Mouse (Mus musculus): ENCODE results near the gene Apba3. TPM values are rescaled to one million over a fixed set of nuclear protein-coding genes. Genes with fewer than 3 reads are reported as not detected.

Gene Apba3
- total RNA-seq, 1 experiment from 2014 or later, result 11.5 TPM

GRCm38 (mm10) chr10:81245166-81245565 lies 21.6 kb upstream of the Apba3 start:
- no peak for ATAC-seq (replicated peaks; ENCODE audit: insufficient number of reproducible peaks, low FRiP score, low TSS enrichment, poor library complexity, severe bottlenecking)

- ATAC-seq (replicated peaks; ENCODE audit: insufficient number of reproducible peaks, low FRiP score, low TSS enrichment, poor library complexity, severe bottlenecking), result no peak
Measured at GRCm38 (mm10) chr10:81247804-81248203, 19.0 kb upstream of the Apba3 start.

- no peak for ATAC-seq (replicated peaks; ENCODE audit: insufficient number of reproducible peaks, low FRiP score, low TSS enrichment, poor library complexity, severe bottlenecking)
Measured at GRCm38 (mm10) chr10:81249442-81249841, 17.3 kb upstream of the Apba3 start.

GRCm38 (mm10) chr10:81252424-81253419 lies 14.0 kb upstream of the Apba3 start, which contains the start of gene Matk:
Gene Matk, plus strand, starts transcription at chr10:81252935.
- no peak for ATAC-seq (replicated peaks; ENCODE audit: insufficient number of reproducible peaks, low FRiP score, low TSS enrichment, poor library complexity, severe bottlenecking)

GRCm38 (mm10) chr10:81254886-81255285 lies 11.9 kb upstream of the Apba3 start:
- ATAC-seq (replicated peaks; ENCODE audit: insufficient number of reproducible peaks, low FRiP score, low TSS enrichment, poor library complexity, severe bottlenecking), result no peak

- peak; percentile 29; the same call in 1 of the 2 replicates for ATAC-seq (replicated peaks; ENCODE audit: insufficient number of reproducible peaks, low FRiP score, low TSS enrichment, poor library complexity, severe bottlenecking)
Measured at GRCm38 (mm10) chr10:81257158-81258039, 9.4 kb upstream of the Apba3 start.

- no peak for ATAC-seq (replicated peaks; ENCODE audit: insufficient number of reproducible peaks, low FRiP score, low TSS enrichment, poor library complexity, severe bottlenecking)
Measured at GRCm38 (mm10) chr10:81259225-81259884, 7.4 kb upstream of the Apba3 start.

- no peak for ATAC-seq (replicated peaks; ENCODE audit: insufficient number of reproducible peaks, low FRiP score, low TSS enrichment, poor library complexity, severe bottlenecking)
Measured at GRCm38 (mm10) chr10:81261025-81261424, 5.7 kb upstream of the Apba3 start.

- no peak for ATAC-seq (replicated peaks; ENCODE audit: insufficient number of reproducible peaks, low FRiP score, low TSS enrichment, poor library complexity, severe bottlenecking)
Measured at GRCm38 (mm10) chr10:81265540-81265939, 1.2 kb upstream of the Apba3 start.

GRCm38 (mm10) chr10:81268056-81268455 lies 1.3 kb downstream of the Apba3 start:
- peak; percentile 69 for ATAC-seq (replicated peaks; ENCODE audit: insufficient number of reproducible peaks, low FRiP score, low TSS enrichment, poor library complexity, severe bottlenecking)

- no peak for ATAC-seq (replicated peaks; ENCODE audit: insufficient number of reproducible peaks, low FRiP score, low TSS enrichment, poor library complexity, severe bottlenecking)
Measured at GRCm38 (mm10) chr10:81268643-81269412, 2.1 kb downstream of the Apba3 start.

- no peak for ATAC-seq (replicated peaks; ENCODE audit: insufficient number of reproducible peaks, low FRiP score, low TSS enrichment, poor library complexity, severe bottlenecking)
Measured at GRCm38 (mm10) chr10:81272356-81272755, 5.6 kb downstream of the Apba3 start.

GRCm38 (mm10) chr10:81273842-81274241 lies 7.1 kb downstream of the Apba3 start:
- ATAC-seq (replicated peaks; ENCODE audit: insufficient number of reproducible peaks, low FRiP score, low TSS enrichment, poor library complexity, severe bottlenecking), result no peak

GRCm38 (mm10) chr10:81277676-81278075 lies 10.9 kb downstream of the Apba3 start:
- no peak for ATAC-seq (replicated peaks; ENCODE audit: insufficient number of reproducible peaks, low FRiP score, low TSS enrichment, poor library complexity, severe bottlenecking)

GRCm38 (mm10) chr10:81279496-81279895 lies 12.7 kb downstream of the Apba3 start:
- no peak for ATAC-seq (replicated peaks; ENCODE audit: insufficient number of reproducible peaks, low FRiP score, low TSS enrichment, poor library complexity, severe bottlenecking)

- ATAC-seq (replicated peaks; ENCODE audit: insufficient number of reproducible peaks, low FRiP score, low TSS enrichment, poor library complexity, severe bottlenecking), result no peak
Measured at GRCm38 (mm10) chr10:81284189-81284588, 17.4 kb downstream of the Apba3 start.

- ATAC-seq (replicated peaks; ENCODE audit: insufficient number of reproducible peaks, low FRiP score, low TSS enrichment, poor library complexity, severe bottlenecking), result no peak
Measured at GRCm38 (mm10) chr10:81284719-81285118, 18.0 kb downstream of the Apba3 start.
